Mouse (Mus musculus): ENCODE data around the gene Ube2d2b. TPM values are rescaled to one million over a fixed set of nuclear protein-coding genes. Genes with fewer than 3 reads are reported as not detected.

The Ube2d2b gene
- polyA plus RNA-seq, 1 experiment from 2014 or later = 0.13 TPM

DNA sequence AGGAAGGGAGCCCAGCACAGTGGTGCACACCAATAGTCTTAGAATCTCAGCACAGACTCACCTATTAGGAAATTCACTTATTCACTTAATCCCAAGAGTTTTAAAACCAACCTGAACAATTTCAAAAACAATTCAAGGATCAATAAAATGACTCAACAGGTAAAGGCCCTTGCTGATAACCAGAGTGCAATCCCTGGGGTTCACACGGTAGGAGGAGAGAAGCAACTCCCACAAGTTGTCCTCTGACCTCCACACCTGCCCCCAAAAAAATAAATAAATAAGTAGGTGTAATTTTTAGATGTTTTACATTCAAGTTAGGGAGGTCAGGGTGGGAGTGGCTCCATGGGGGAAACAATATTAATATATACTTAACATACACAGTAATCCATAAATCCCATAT lies 7.4 kb upstream of the Ube2d2b start:
- no peak overlapping the region for H3K4me3 ChIP-seq
- H3K27ac ChIP-seq = no peak overlapping the region
- H3K4me2 ChIP-seq (replicated peaks) = no peak overlapping the region
- no peak overlapping the region for H3K9ac ChIP-seq
- 96% methylated on average over 1 of the region's 1 CpGs for WGBS
- no peaks in the 10 kb centered on the region for H3K27me3 ChIP-seq
- ATAC-seq (ENCODE audit: low FRiP score) = no peak
- 0 out of 2 replicates have a peak, but pooled peaks cover 6% of the 10 kb centered on the region for H3K36me3 ChIP-seq
- no peaks in the 10 kb centered on the region for H3K4me1 ChIP-seq
- H3K9me3 ChIP-seq (replicated peaks) = no peaks in the 10 kb centered on the region

- Histone ChIP-seq H3K4me1 (no peaks in the 10 kb centered on the region), H3K36me3 (peaks cover 13% of the 10 kb centered on the region), H3K4me3 (no peak overlapping the region), H3K27me3 (no peaks in the 10 kb centered on the region), H3K9ac (no peak overlapping the region), H3K9me3 (replicated peaks) (0 out of 2 replicates have a peak, but pooled peaks cover 9% of the 10 kb centered on the region), H3K27ac (no peak overlapping the region), H3K4me2 (replicated peaks) (no peak overlapping the region)
- 90% methylated on average over 3 of the region's 3 CpGs for WGBS
- no peak for ATAC-seq (ENCODE audit: low FRiP score)
Measured at GRCm38 (mm10) chr5:107831351-107831750, 1.5 kb downstream of the Ube2d2b start.

GRCm38 (mm10) chr5:107834287-107834686 lies 4.4 kb downstream of the Ube2d2b start:
- H3K9me3 ChIP-seq (replicated peaks) = 0 out of 2 replicates have a peak, but pooled peaks cover 9% of the 10 kb centered on the region
- no peak for ATAC-seq (ENCODE audit: low FRiP score)
- H3K4me2 ChIP-seq (replicated peaks) = no peak overlapping the region
- no peaks in the 10 kb centered on the region for H3K27me3 ChIP-seq
- H3K4me3 ChIP-seq = no peak overlapping the region
- no peak overlapping the region for H3K9ac ChIP-seq
- peaks cover 13% of the 10 kb centered on the region for H3K36me3 ChIP-seq
- H3K27ac ChIP-seq = no peak overlapping the region
- 91% methylated on average over 1 of the region's 1 CpGs for WGBS
- H3K4me1 ChIP-seq = no peaks in the 10 kb centered on the region

- no peaks in the 10 kb centered on the region for H3K27me3 ChIP-seq
- no peak for ATAC-seq (ENCODE audit: low FRiP score)
- no peak overlapping the region for H3K27ac ChIP-seq
- no peak overlapping the region for H3K4me2 ChIP-seq (replicated peaks)
- no peak overlapping the region for H3K4me3 ChIP-seq
- WGBS = 68% methylated on average over 3 of the region's 3 CpGs
- no peaks in the 10 kb centered on the region for H3K4me1 ChIP-seq
- H3K36me3 ChIP-seq = peaks cover 6% of the 10 kb centered on the region
- H3K9me3 ChIP-seq (replicated peaks) = no peaks in the 10 kb centered on the region
- H3K9ac ChIP-seq = no peak overlapping the region
Measured at GRCm38 (mm10) chr5:107838891-107839644, 9.2 kb downstream of the Ube2d2b start.

DNA sequence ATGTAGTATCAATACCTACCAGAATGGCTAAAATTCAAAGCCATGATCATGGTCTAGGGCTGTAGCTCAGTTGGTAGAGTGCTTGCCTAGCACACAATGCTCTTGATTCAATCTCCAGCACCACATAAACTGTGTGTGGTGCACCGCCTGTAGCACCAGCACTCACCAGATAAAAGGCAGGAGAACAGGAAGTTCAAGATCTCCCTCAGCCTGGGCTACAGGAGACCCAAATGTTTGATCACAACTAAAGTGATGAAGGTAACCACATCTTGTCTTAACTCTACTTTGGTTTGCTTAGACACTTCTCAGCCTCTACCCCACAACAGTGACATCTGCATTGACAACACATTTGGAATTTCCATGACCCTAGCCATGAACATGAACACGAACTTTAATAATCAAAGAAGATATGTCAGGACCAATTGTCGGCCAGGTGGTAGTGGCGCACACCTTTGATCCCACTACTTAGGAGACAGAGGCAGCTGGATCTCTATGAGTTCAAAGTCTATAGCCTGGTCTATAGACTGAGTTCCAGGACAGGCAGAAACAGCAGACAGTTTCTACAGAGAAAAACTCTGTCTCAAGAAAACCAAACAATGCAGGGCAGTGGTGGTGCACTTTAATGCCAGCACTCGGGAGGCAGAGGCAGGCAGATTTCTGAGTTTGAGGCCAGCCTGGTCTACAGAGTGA lies 10.8 kb downstream of the Ube2d2b start:
- H3K27me3 ChIP-seq = no peaks in the 10 kb centered on the region
- no peaks in the 10 kb centered on the region for H3K9me3 ChIP-seq (replicated peaks)
- no peak overlapping the region for H3K4me3 ChIP-seq
- no peak overlapping the region for H3K27ac ChIP-seq
- no peaks in the 10 kb centered on the region for H3K4me1 ChIP-seq
- ATAC-seq (ENCODE audit: low FRiP score) = no peak
- peaks cover 6% of the 10 kb centered on the region for H3K36me3 ChIP-seq
- H3K9ac ChIP-seq = no peak overlapping the region
- H3K4me2 ChIP-seq (replicated peaks) = no peak overlapping the region
- 92% methylated on average over 5 of the region's 5 CpGs for WGBS

DNA sequence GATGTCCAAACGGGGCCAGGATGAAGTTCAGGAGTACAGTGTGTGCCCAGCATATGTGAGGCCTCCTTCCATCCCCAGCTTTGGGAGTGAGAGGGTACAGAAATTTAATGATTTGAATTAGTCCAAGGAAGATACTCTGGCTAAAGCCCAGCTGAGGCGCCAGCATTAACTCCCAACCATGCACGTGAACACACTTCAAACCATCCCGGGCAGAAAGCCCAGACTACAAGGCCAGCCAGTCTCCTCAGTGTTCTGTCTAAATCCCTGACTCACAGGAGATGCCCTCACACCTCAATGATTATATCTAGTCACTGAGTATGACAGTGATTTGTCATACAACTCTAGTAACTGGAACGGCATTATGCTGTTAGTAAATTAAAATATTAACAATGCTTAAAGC lies 17.4 kb downstream of the Ube2d2b start:
- H3K4me3 ChIP-seq = no peak overlapping the region
- 88% methylated on average over 5 of the region's 5 CpGs for WGBS
- H3K9me3 ChIP-seq (replicated peaks) = peaks cover 4% of the 10 kb centered on the region; the same call in 1 of the 2 replicates
- no peak overlapping the region for H3K4me2 ChIP-seq (replicated peaks)
- no peaks in the 10 kb centered on the region for H3K4me1 ChIP-seq
- no peaks in the 10 kb centered on the region for H3K27me3 ChIP-seq
- H3K27ac ChIP-seq = no peak overlapping the region
- no peaks in the 10 kb centered on the region for H3K36me3 ChIP-seq
- no peak overlapping the region for H3K9ac ChIP-seq
- ATAC-seq (ENCODE audit: low FRiP score) = no peak

GRCm38 (mm10) chr5:107847817-107848216 lies 17.9 kb downstream of the Ube2d2b start:
- WGBS = 85% methylated on average over 2 of the region's 2 CpGs
- H3K4me2 ChIP-seq (replicated peaks) = no peak overlapping the region
- peaks cover 4% of the 10 kb centered on the region; the same call in 1 of the 2 replicates for H3K9me3 ChIP-seq (replicated peaks)
- H3K9ac ChIP-seq = no peak overlapping the region
- no peak overlapping the region for H3K27ac ChIP-seq
- no peak for ATAC-seq (ENCODE audit: low FRiP score)
- H3K4me1 ChIP-seq = no peaks in the 10 kb centered on the region
- H3K4me3 ChIP-seq = no peak overlapping the region
- no peaks in the 10 kb centered on the region for H3K36me3 ChIP-seq
- no peaks in the 10 kb centered on the region for H3K27me3 ChIP-seq

DNA sequence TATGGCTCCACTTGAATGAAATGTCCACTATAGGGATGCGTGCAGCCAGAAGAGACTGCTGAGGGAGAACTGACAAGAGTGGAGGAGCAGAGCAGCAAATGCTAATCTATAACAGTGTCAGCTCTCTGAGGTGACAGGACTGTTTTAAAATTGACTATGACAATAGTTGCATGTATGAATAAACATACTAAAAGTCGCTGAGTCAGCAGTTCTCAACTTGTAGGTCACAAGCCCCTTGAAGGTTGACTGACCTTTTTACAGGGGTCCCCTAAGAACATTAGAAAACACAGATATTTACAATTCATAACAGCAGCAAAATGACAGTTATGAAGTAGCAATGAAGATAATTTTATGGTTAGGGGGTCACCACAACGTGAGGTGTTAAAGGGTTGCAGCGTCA lies 19.1 kb downstream of the Ube2d2b start:
- H3K9ac ChIP-seq = no peak overlapping the region
- no peak for ATAC-seq (ENCODE audit: low FRiP score)

GRCm38 (mm10) chr5:107853807-107854206 lies 23.9 kb downstream of the Ube2d2b start:
- WGBS = 49% methylated on average over 6 of the region's 6 CpGs
- Histone ChIP-seq H3K4me2 (replicated peaks) (no peak overlapping the region), H3K9ac (no peak overlapping the region), H3K4me3 (no peak overlapping the region), H3K27me3 (no peaks in the 10 kb centered on the region), H3K36me3 (no peaks in the 10 kb centered on the region), H3K27ac (no peak overlapping the region), H3K4me1 (0 out of 2 replicates have a peak, but pooled peaks cover 2% of the 10 kb centered on the region), H3K9me3 (replicated peaks) (peaks cover 4% of the 10 kb centered on the region; the same call in 1 of the 2 replicates)
- no peak for ATAC-seq (ENCODE audit: low FRiP score)

More for the DNA sequence above, 19.1 kb downstream of the Ube2d2b start:
- no peaks in the 10 kb centered on the region for H3K36me3 ChIP-seq
- H3K27me3 ChIP-seq = no peaks in the 10 kb centered on the region
- H3K27ac ChIP-seq = no peak overlapping the region
- H3K4me3 ChIP-seq = no peak overlapping the region
- 90% methylated on average over 4 of the region's 4 CpGs for WGBS
- peaks cover 4% of the 10 kb centered on the region; the same call in 1 of the 2 replicates for H3K9me3 ChIP-seq (replicated peaks)
- no peak overlapping the region for H3K4me2 ChIP-seq (replicated peaks)
- H3K4me1 ChIP-seq = no peaks in the 10 kb centered on the region

- Histone ChIP-seq H3K9ac (no peak overlapping the region), H3K9me3 (replicated peaks) (peaks cover 4% of the 10 kb centered on the region; the same call in 1 of the 2 replicates), H3K4me3 (no peak overlapping the region), H3K4me2 (replicated peaks) (no peak overlapping the region), H3K4me1 (0 out of 2 replicates have a peak, but pooled peaks cover 2% of the 10 kb centered on the region), H3K27ac (no peak overlapping the region), H3K27me3 (no peaks in the 10 kb centered on the region), H3K36me3 (no peaks in the 10 kb centered on the region)
- no peak for ATAC-seq (ENCODE audit: low FRiP score)
- WGBS = 81% methylated on average over 3 of the region's 3 CpGs
Measured at GRCm38 (mm10) chr5:107854556-107854955, 24.7 kb downstream of the Ube2d2b start.

DNA sequence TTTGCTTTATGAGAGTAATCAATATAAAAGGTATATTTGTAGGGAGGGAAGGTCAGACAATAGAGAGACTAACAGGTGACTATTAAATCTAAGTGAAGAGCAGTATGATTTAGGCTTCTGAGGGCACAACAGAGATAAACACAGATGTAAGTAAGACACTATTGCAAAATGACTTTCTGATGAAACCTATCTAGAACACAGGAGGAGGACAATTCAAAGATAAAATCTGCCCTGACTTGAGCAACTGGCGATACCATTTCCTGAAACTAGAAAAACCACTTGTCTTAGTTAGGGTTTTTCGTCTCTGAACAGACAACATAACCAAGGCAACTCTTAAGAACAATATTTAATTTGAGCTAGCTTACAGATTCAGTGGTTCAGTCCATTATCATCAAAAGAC lies 25.6 kb downstream of the Ube2d2b start:
- WGBS = 89% methylated on average over 2 of the region's 2 CpGs
- H3K4me1 ChIP-seq = 0 out of 2 replicates have a peak, but pooled peaks cover 2% of the 10 kb centered on the region
- H3K9ac ChIP-seq = no peak overlapping the region
- no peak overlapping the region for H3K27ac ChIP-seq
- no peaks in the 10 kb centered on the region for H3K9me3 ChIP-seq (replicated peaks)
- ATAC-seq (ENCODE audit: low FRiP score) = no peak
- H3K4me3 ChIP-seq = no peak overlapping the region
- no peak overlapping the region for H3K4me2 ChIP-seq (replicated peaks)
- no peaks in the 10 kb centered on the region for H3K36me3 ChIP-seq
- no peaks in the 10 kb centered on the region for H3K27me3 ChIP-seq

DNA sequence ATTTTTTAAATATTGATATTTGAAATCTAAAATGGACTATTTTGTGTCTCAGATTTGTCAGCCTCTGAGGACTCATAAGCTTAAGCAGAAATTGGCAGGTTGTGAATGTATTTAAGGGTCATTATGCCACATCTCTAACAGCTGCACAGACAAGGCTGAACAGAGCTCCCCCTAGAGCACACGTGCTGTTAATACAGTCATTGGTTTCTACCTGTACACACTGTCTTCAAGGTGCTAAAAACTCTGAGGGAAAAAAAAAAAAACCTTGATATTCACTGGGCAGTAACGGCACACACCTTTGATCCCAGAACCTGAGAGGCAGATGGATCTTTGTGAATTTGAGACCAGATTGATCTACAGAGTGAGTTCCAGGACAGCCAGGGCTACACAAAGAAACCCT lies 29.1 kb downstream of the Ube2d2b start:
- no peak overlapping the region for H3K9ac ChIP-seq
- no peak overlapping the region for H3K4me2 ChIP-seq (replicated peaks)
- ATAC-seq (ENCODE audit: low FRiP score) = no peak
- 58% methylated on average over 2 of the region's 2 CpGs for WGBS
- H3K4me1 ChIP-seq = 0 out of 2 replicates have a peak, but pooled peaks cover 2% of the 10 kb centered on the region
- H3K27ac ChIP-seq = no peak overlapping the region
- H3K4me3 ChIP-seq = no peak overlapping the region
- no peaks in the 10 kb centered on the region for H3K9me3 ChIP-seq (replicated peaks)
- no peaks in the 10 kb centered on the region for H3K36me3 ChIP-seq
- no peaks in the 10 kb centered on the region for H3K27me3 ChIP-seq

All from hindbrain, embryonic 12.5 days (tissue).